Mouse (Mus musculus) urinary bladder, adult 18-20 months (tissue): ENCODE data around the gene Zcchc24.
"Not testable (repeated sequence)": the region's sequence is repeated elsewhere in the genome, so short reads cannot be mapped to it uniquely, and the experiment has no call there.

ENCODE experiments used
- DNase-seq, 2 experiments: peaks; one replicate each; pipeline ENCODE4 v3.0.0; 2022; ENCODE audit warnings: low spot score in 2 of 2, mixed read lengths in 2 of 2

Gene Zcchc24

DNA sequence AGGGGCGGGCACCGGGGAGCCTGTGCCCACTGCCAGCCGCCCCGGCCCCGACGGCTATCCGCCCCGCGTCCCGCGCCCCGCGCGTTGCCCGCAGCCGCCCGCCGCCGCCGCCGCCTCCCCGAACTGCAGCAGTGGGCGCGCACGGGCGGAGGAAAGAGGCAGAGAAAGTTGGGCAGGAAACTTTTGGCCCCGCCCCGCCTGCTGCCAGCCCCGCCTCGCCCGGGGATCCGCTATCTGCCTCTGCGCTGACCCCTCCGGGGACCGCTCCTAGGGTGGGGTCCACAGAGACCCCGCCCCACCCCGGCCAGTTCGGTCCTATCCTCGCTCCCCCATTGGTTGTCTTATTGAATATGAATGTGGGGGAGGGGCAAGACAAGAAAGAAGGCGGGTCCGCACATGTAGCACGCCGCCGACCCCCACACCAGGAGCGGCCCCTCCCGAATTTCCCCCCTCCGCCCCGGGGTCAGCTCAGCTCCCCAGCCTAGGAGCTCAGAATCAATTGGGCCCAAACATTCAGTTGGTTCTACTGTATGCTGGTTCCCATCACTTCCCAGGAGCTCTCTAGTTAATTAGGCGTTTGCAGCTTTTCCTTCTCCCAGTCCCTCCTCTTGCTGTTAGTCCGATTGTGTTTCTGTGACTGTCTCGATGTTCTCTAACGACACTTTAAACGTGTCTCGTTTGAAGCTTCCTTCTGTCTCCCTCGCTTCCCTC is at the start of gene Zcchc24:
Zcchc24 (minus strand) TSS at position 125 of the 711 bp plus-strand sequence.
- DNase-seq, result peak; percentile 79 to 88

GRCm38 (mm10) chr14:25816416-25816815 is 47.6 kb upstream of the Zcchc24 start:
- peak; percentile 48 to 53 for DNase-seq

DNA sequence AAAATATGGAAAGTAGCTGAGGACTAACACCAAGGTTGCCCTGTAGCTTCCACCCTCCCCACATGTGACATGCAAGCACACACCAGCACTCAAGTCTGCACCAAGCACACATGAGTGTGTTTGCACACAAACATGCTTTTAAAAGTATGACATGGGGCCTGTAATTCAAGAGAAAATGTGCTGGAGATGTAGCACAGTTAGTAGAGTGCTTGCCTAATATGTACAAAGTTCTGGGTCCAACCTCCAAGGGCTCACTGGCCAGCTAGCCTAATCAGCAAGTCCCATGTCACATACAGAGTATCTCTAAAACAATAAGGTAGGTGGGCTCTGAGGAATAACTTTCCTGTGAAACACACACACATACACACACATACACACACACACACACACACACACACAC is 45.3 kb upstream of the Zcchc24 start:
- DNase-seq, result no peak

GRCm38 (mm10) chr14:25811026-25811425 is 42.2 kb upstream of the Zcchc24 start:
- DNase-seq, result not testable (repeated sequence)

DNA sequence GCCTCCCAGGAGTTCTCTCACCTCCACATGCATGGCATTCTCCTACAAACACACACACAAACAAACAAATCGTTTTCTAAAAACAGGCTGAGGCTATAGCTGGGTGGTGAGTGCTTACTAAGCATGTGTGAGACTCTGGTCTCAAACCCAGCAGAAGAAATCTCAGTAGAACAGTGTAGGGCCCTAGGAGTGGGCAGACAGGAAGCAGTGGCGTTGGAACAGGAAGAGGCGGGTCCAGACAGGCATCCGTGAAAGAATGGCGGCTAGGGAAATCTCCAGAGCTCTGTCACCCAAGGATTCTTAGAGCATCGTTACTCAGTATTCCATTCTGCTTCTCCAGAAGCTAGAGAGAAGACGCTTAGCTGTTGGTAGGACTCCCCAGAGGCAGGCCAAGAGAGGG is 37.7 kb upstream of the Zcchc24 start:
- DNase-seq, result no peak

GRCm38 (mm10) chr14:25805871-25806270 is 37.0 kb upstream of the Zcchc24 start:
- DNase-seq, result peak in 1 of 2 experiments; percentile 57

- DNase-seq, result no peak
These were observed 34.5 kb upstream of the Zcchc24 start for GRCm38 (mm10) chr14:25803246-25803809.

DNA sequence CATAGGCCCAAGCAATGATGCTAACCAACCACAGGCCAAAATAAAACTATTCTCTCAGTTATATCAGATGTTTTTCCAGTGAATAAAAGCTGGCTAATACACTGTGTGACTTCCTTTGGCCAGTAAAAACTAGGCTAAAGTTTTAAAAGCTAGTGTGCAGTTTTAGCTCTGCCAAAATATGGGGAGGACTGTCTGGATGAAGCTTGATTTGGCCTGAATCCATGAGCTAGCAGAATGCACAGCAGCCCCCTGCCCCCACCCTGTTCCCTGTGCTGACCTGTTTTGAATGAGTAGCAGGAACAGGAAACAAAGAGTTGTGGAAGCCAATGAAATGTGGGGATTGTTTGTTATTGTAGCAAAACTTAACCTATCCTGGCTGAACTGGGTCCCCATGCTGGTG is 33.7 kb upstream of the Zcchc24 start:
- no peak for DNase-seq

- DNase-seq, result peak; percentile 83 to 85
These were observed 31.5 kb upstream of the Zcchc24 start for GRCm38 (mm10) chr14:25800166-25800960.

GRCm38 (mm10) chr14:25796619-25797018 is 27.8 kb upstream of the Zcchc24 start:
- DNase-seq, result no peak

GRCm38 (mm10) chr14:25795561-25796174 is 26.8 kb upstream of the Zcchc24 start:
- peak in 1 of 2 experiments; percentile 73 for DNase-seq

DNA sequence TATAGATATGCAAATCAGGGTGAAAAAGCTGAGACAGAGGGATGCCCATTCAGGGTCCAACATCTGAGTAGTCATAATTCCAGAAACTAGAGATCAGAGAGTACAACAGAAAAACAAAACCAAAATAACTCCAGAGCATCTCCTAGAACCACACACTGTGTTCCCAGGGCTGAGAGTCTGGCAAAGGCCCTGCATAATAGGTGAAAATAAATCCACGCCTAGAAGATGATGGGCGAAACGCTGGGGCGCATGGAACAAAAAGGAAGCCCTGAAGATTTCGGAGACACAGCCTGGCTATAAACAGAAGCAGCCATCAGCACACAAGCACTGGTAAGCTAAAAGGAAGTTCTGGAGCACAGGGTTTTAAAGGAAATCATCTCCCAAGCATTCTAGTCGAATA is 26.2 kb upstream of the Zcchc24 start:
- DNase-seq, result no peak

DNA sequence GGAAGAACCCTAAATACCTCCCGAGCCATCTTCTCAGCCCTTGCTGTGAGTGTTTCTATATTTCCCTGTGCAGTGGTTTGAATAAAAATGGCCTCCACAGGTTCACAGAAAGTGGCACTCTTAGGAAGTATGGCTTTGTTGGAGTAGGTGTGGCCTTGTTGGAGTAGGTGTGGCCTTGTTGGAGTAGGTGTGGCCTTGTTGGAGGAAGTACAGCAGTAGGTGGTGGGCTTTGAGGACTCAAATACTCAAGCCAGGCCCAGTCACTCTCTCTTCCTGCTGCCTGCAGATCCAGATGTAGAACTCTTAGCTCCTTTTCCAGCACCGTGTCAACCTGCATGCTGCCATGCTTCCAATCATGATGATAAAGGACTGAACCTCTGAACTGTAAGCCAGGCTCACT is 25.5 kb upstream of the Zcchc24 start:
- no peak for DNase-seq

DNA sequence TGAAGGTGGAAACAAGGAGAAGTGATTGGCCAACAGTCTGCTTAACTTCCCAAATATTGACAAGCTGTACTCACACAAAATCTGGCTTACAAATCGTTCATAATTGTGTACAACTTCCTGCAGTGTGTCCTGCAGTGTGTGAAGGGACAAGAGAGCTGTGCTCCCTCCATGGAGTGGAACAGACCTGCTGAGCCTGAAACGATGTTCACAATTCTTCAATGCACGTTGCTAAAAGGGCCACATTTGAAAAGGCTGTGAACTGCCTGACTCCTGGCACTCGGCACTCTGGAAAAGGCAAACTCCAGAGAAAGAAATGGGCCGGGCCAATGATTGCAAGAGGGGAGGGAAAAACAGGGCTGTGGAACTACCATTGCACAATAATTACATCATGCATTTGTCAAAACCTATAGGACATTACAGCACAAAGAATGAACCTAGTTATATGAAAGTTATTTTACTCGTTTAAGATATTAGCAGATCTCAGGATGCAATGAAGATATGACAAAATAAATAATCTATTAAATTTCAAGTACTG is 22.0 kb upstream of the Zcchc24 start:
- no peak for DNase-seq

DNA sequence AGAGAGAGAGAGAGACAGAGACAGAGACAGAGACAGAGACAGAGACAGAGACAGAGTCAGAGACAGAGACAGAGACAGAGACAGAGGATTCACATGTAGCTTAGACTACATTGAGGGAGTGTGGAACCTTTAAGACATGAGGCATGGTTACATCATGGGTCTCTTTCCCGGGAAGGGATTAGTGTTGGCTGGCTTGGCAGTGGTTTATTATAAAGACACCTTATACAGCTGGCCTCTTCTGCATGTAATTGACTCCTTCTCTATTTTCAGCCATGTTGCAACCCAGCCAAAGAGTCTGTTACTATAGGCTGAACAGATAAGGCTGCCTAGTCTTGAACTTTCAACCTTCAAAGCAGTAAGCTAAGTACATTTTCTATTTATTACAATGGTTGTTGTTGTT is 21.1 kb upstream of the Zcchc24 start:
- no peak for DNase-seq

DNA sequence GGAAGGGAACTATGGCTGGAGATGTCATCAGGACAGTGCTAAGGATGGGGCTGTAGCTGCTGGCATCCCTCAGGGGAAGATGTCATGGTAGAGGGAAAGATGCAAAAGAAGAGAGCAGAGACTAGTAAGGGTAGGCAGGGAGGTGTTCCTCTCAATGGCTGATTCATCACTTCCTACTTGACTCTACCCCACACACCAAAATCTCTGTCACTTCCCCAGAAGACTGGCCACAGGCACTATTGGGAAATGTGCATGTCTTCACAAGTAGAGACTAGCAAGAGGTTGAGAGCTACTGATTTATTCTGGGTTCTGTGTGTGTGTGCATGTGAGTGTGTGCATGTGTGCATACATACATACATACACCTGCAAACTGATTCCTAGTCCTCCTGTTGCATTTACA is 20.4 kb upstream of the Zcchc24 start:
- no peak for DNase-seq

GRCm38 (mm10) chr14:25788201-25788600 is 19.4 kb upstream of the Zcchc24 start:
- DNase-seq, result no peak

GRCm38 (mm10) chr14:25787387-25787910 is 18.6 kb upstream of the Zcchc24 start:
- DNase-seq, result no peak

DNA sequence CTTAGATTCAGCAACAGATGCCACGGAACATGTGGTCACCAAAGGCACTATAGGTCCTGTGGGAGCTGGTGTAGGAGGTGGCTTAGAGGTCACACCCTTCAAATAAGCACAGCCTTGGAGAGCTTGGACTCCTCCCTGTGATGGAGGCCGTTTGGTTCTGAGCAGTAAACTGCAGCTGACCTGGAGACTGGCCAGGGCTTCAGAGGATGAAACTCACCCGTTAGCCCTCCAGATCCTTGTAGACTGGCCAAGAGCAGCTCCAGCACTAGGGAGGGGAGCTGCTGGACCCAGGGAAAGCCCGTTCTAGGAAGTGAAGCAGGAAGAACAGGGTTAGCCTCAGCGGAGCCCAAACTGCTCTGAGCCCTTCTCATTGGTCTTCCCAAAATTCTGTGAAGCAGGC is 18.1 kb upstream of the Zcchc24 start:
- peak in 1 of 2 experiments; percentile 82 for DNase-seq

GRCm38 (mm10) chr14:25785210-25785609 is 16.4 kb upstream of the Zcchc24 start:
- DNase-seq, result no peak

GRCm38 (mm10) chr14:25783220-25783619 is 14.4 kb upstream of the Zcchc24 start:
- DNase-seq, result no peak

GRCm38 (mm10) chr14:25780601-25781000 is 11.8 kb upstream of the Zcchc24 start:
- no peak for DNase-seq
